Mouse (Mus musculus) mature B cell (primary cell): ENCODE results near the gene Pdk3.

Experiments
- in situ Hi-C: fragments of 300-500 bp; cut with MboI; formaldehyde crosslinking; loops from 2 replicates; pipeline ENCODE4 v1.14.3; 2019

Pdk3 gene

DNA sequence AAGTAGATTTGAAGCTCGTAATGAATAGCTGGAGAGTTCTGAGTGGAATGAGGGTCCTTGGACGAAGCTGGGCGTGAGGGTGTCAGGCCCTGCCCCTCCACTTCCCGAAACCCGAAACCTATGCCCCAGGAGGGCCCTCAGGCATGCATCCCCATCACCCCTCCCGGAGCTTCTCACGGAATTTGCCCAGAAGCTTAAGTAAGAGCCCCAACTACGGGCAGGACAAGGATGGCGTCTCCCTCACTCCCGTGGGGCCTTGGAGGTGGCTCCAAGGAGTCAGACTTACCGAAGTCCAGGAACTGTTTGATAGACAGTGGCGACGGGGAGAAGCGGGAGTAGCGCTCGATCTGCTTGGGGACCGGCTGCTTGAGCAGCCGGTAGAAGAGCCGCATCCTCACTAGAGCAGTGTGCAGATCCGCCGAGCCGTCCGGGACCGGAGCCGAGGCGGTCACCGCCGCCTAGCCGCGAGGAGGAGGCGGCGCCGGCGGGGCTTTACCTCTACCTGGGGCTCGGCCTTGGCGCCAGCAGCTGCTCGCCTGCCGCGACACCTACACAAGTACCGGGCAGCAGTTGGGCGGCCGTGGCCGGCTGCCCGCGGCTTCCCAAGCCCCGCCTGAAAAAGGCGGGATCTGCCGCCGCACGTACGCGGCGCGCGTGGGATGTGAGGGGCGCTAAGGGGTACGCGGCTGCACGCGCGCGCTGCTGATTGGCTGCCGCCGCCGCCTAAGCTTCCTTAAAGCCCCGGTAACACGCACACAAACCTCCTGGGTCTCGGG lies at the start of gene Pdk3:
Pdk3 (minus strand) TSS at position 641 of the 776 bp plus-strand sequence.
- in situ Hi-C loops, result no loop called here

DNA sequence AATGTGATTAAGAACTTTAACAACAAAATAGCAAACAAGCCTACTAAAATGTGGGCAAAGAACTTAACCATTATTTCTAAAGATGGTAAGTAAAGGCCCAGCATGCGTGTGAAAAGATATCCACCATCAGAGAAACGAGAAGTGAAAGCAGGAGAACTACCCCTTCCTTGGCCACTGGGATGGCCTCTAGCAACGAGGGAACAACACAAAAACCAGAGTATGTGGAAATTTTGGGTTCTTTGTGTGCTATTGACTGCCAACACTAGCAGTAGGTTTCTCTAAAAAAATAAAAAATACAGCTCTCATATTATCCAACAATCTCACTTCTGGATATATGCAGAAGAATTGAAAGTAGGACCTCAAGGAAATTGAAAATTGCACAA lies 45.6 kb upstream of the Pdk3 start:
- in situ Hi-C loops, result no loop called here

DNA sequence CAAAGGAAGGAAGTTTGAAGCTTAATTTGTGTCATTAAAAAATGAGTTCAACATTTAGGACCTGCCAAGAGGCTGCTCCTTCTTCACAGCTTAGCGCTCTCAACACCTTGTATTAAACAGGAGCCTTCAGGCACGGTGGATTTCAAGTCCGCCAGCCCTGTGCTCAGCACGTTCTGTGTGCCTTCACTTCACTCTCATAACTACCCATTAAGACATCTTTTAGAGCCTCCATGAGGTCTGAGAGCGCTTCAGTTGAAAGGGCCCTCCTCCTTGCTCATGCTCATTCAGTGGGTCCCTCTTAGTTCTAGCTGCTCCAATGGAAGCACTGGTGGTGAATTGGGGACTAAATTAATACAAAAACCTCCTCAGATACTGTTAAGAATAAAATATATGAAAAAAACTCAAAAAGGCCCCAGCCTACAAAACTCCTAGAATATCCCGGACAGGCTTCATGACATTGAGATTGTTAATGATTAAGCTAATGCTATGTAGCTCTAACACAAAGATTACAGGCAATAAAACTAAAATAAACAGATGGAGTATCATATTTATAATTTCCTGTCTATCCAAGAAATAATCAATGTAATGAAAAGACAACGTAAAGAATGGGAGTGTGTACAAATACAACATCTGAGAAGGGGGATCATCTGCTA lies 45.1 kb upstream of the Pdk3 start:
- in situ Hi-C loops, result no loop called here

DNA sequence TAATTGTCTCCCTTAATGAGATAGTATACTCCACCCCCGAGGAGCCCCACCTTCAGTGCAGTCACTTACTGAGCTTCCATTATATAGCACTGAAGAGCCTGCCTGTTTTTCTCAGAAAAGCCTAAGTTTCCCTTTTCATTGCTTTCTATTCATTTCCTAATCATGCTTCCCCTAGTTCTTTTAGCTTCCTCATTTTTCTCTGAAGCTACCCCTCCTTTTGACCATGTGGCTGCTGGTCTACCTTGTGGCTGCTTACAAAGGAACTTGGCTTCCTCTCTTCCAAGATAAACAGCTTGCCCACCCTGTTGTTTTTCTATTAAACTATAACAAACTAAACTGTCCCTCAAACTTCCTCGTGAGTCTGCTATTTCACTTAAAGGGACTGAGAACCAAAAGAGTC lies 31.4 kb upstream of the Pdk3 start:
- in situ Hi-C loops, result no loop called here

DNA sequence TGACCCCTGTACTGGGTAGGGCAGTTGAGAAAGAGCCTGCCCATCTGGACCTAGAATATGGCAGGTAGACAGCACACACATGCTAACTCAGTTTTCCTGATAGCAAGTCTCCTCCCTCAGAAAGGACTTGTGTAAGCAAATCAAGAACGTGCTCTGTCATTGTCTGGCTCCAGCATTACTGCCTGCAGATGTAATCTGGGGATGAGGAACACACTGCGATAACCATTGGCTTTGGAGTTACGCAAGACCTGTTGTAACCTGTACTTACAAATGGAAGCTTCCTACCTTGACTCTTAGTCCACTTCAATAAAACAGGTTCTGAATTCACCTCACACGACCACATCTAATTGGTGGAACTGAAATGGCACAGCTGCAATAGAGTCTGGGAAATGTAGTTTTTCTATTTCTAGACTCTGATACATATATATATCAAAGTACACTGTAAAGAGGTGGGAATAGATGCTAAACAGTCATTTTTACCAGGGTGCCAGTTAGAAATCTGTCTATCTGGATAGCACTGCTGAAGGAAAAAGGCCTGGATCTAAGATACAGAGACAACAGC lies 30.6 kb upstream of the Pdk3 start:
- in situ Hi-C loops, result no loop called here

DNA sequence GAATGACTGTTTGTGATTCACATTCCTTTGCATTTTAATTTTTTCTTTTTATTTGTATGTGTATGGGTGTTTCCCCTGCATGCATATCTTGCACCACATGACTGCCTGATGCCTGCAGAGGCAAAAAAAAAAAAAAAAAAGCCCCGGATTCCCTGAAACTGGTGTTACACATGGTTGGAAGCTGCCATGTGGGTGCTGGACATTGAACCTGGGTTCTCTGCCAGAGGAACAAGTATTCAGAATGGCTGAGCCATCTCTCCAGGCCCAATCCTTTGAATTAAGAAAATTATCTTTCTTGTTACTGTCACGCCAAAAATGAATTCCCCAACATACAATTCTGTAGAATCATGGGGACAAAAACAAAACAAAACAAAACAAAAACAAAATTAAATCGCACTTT lies 25.8 kb upstream of the Pdk3 start:
- in situ Hi-C loops, result no loop called here

DNA sequence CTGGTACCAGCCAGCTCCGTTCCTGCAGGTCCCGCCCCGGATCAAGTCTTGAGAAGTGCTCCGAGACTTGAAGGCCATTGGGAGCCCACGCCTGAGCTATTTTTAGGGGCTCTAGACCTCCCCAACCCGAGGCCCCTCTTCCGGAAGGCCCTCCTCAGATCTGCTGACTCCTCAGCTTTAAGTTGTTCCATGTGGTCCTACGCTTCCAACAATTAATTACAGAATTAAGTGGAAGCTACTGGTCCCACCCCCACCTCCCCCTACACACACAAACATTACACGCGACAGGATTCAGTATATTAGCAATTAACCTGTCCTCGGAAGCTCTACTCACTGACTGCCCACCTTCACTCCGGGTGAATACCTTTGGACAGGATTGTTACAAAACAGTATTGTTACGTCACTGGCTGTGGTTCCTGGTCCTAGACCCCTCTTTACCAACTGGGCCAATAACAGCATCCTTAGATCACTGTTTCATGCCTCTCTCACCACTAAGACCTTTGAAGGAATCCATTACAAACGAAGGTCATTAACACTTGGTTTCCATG lies 410 bp upstream of the Pdk3 start:
- in situ Hi-C loops, result no loop called here

DNA sequence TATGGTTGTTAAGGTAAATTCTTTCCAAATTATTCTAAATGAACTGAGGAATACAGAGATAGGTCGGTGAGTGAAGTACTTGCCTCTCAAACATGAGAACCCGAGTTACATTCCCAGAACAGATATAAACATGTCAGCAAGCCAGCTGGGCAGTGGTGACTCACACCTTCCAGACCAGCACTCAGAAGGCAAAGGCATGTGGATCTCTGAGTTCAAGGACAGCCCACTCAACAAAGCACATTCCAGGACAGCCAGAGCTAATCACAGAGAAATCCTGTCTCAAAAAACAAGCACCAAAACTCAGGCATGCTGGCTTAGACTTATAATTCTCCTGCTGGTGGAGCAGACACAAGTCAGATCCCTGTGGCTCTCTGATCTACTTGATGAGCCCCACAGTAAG lies 6.2 kb downstream of the Pdk3 start:
- in situ Hi-C loops, result no loop called here

DNA sequence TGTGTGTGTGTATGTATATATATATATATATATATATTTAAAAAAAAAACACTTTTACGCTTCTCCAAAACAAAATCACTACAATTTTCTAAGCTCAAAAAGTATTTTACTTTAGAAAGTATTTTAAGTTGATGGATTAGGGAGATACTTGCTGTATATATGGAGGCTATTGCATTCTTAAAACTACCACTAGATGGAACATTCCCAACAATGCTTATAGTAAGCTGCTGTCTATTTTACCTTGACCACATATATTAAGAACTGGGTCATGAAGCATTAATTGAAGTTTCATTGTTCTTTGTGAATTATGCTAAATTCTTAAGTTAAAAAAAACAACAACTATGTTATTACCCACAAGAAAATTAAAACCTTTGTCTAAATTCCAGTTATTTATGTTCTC lies 24.0 kb downstream of the Pdk3 start:
- in situ Hi-C loops, result no loop called here

DNA sequence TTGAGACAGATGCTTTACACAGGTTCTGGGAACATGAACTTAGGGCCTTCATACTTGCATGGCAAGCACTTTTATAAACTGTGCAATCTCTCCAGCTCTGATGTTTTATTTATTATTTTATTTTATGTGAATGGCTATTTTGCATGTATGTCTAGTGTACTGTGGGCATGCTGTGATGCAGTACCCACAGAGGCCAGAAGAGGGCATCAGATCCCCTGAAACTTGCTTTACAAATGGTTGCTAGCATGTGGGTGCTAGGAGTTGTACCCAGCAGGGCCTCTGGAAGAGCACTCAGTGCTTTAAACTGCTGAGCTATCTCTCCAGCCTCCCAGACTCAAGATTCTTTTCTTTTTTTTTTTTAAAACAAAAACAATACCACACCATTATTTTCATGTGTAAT lies 38.8 kb downstream of the Pdk3 start:
- in situ Hi-C loops, result no loop called here

DNA sequence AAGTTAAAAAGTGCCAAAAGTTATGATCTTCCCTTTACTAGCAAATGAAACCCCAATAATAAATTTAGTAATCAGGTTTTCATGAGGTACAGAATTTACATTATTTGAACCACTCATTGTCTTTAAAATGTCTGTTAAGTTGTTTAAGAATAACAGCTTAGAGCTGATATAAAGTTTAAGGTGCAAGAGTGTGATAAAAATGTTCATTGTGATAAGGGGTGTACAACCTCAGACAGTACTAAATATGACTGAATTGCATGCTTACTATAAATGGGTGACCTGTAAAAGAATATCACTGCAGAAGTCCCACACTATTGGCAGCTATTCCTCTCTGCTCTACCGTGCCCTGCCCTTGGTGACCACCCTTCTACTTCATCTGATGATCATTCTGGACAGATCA lies 42.4 kb downstream of the Pdk3 start:
- in situ Hi-C loops, result no loop called here

DNA sequence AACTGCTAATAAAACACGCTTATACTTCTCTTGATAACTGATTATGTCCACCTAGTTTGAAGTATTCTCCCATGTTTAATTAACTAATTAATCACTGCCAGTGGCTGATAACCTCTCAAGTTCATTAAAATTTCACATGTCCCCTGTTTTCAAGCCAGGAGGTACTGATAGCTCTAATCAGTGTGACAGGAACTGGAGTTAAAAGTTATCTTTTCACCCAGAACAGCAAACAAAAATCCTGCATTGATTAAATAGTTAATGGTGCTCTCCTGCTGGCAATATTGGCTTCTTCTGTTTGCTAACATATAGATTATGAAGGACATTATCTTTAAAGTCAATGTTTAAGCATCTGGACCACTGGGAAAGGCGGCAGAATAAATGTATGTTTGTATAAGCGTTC lies 71.2 kb downstream of the Pdk3 start:
- in situ Hi-C loops, result no loop called here

DNA sequence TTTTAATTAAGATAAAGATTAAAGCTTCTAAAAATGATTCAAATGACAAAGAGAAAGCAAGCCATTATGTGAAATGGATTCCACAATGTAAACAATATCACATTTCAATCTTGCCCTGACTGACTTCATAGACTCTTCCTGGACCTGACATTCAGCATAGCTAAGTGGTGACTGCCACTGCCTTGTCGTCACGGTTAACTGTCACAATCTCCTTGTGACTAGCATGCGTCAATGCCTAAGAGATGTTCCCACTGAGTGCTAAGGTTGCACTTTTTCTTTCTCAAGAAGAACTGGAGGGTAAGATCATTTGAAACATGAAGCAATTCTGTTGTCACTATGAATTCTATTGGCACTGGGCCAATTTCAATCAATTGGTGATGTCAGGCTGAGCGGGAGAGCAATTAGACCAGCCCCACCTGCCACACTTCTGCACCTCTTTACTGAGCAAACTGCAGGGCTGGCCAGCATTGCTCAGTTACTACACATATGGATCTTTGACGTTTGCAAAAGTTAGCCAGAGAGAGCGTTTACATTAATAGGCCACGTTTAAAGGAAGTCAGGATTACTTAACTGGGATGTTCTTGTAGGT lies 75.0 kb downstream of the Pdk3 start:
- in situ Hi-C loops, result no loop called here

DNA sequence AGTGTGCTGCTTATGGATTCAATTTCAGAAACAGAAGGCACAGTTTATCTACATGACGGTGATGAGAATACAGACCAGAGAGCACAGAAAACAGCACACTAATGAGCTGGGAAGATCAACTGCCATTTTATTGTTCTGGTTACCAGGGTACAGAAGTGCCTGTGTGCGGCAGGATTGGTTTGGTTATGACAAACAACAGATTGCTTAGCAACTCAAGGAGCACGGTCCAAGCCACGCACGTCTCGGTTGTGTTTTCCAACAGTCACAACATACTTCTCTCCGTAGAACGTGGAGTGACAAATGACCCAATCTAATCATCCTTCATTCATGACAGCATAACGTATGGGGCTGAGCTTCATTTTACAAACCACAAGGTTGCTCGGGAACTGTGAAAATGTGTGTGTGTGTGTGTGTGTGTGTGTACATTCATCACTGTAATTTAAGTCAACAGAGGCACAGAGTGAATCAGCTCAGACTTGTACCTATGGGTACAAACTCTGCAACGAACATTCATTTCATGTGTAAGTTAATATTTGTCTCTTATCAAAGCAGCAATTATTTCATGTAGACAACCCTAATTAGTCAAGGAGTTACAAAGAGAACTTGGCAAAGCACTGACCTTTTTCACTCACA lies 76.7 kb downstream of the Pdk3 start:
- in situ Hi-C loops, result no loop called here

DNA sequence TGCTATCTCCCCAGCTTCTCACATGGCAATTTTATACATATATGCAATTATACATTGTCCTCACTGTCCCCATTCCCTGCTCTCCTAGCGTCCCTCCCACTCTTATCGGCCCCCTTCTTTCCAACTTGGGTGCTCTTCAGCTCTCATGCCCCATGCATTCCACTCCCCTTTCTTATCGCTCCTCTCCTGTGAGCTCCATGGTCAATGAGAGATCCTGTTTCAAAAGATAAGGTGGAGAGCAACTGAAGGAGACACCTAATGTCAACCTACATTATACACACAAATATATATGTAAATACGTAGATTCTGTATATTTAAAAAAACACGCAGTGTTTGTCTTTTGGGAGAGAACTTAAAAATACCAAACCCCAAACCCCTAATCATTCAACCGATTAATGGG lies 81.4 kb downstream of the Pdk3 start:
- in situ Hi-C loops, result no loop called here

DNA sequence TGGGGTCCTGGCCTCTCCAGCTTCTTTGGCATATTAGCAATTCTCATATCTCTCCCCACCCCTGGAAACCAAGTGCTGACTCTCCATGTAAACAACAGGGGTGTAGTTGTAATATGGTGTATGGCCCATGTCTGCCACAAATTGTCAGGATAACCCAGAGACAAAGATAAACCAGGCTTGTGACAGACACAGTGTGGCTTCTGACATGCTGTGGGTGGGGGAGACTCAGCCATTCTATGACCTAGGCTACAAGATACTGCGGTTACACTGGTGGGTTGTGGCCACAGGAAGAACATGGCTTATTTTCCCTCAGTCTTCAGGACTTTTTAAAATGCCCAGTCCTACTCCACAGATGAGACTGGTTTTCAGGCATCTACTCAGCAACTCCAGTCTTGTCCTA lies 82.8 kb downstream of the Pdk3 start:
- in situ Hi-C loops, result no loop called here

DNA sequence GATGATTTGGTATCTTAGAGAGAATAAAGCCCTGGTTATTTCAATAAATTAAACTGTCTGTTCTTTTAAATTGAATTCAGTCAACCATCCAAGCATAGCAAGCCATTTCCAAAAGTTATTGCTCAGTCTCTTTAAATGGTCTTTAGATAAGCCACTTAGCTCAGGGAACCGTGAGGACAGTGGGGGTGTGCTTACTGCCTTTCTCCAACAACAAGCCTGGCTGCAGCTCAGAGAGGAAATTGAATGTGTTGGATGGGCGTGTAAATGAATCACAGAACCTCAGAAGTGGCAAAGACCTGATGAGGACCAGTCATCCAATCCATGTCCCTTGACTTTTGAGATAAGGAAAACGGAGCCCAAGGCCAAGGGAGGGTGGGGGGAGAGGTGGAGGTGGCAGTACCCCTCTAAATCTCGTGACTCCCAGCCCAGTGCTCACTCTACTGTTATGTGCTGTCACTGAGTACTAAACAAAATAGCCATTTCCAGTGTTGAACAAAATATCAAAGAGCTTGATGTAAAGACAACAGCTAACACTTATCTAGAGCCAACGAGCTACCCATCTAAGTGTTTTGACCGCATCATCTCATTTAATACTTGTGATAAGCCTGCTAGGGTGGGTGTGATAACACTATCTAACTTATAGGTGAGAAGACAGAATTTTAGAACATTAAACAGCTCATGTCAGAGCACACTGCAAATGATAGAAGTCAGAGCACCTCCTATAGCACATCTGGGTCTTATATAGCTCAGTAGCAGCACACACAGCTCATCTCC lies 98.8 kb downstream of the Pdk3 start:
- in situ Hi-C loops, result no loop called here

DNA sequence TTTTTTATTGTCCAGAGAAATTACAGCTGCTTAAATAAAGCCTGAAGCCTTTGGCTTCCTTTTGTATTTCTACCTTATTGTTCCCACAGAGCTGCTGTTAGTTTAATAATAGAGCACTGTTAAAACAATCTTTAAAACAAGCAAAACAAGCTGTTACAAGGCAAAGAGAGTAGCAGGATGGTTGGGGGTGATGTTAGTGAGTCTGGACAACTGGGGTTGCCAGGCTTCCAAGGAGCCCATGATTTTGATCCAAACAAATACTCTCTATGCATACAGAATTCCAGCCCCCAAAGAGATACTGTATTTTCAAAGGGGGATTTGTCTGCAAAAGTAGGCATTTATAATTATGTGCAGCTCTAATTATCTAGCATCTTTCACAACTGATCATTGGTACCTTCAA lies 99.6 kb downstream of the Pdk3 start:
- in situ Hi-C loops, result no loop called here

DNA sequence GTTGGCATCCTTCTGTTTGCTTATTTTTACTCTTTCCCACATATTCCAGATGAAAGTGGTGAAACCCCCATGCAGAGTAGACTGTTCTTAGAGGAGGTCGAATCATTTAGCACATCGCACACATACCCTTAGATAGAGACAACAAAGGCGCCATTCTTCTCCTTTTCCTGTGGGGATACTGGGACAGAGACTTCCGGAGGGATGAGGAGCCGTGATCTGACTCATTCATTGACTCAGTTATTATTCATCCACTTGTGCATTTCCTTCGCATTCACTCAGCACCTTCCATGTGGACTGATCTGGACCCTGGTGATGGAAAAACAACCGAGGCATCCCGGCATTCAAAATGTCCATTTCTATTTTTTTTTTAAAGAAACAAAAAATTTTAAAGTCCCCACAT lies 101.1 kb downstream of the Pdk3 start:
- in situ Hi-C loops, result no loop called here

DNA sequence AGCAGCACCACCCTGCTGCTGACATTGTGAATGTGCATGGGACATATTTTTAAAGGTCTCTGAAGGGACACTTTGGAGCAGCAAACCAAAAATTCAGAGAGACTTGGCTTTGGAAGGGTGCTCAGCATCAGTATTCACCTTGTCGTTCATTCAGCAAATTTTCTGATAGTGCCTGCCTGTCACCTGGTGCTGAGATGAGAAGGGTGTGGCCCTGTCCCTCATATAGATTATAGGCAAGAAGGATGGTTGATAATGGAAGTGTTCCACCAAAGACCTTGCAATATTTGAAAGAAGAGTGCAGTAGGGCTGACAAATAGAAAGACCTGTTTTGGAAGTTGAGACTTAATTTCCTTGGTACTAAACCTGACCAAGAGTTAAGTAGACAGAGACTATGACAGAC lies 102.5 kb downstream of the Pdk3 start:
- in situ Hi-C loops, result no loop called here
